Mouse (Mus musculus) mesoderm, embryonic 11.5 days (tissue): ENCODE measurements at regions not wholly inside any gene's neighbourhood (a gene's known extent, or its start where the extent isn't known, plus 50 kb on each side); places are given as distances from the start of the nearest gene placed in this dataset.

Source experiments
- DNase-seq: peaks from one replicate; pipeline ENCODE4 v3.0.0-alpha.2; 2012; ENCODE audit warnings: low read depth, low spot score

- DNase-seq: no peak
Observed at GRCm38 (mm10) chr2:68799993-68800740, 61.1 kb upstream of the Cers6 start.

GRCm38 (mm10) chr2:68804117-68804516 lies 57.1 kb upstream of the Cers6 start:
- DNase-seq: no peak

- DNase-seq: peak; percentile 54
Observed at GRCm38 (mm10) chr2:68805866-68806265, 55.4 kb upstream of the Cers6 start.

- no peak for DNase-seq
Observed at GRCm38 (mm10) chr2:68806311-68806895, 54.8 kb upstream of the Cers6 start.
